Mouse (Mus musculus): ENCODE data around the gene Tmco2.
"Not testable (repeated sequence)": the region's sequence is repeated elsewhere in the genome, so short reads cannot be mapped to it uniquely, and the experiment has no call there.

Gene Tmco2

GRCm38 (mm10) chr4:121109126-121109525, at the start of gene Tmco2:
Tmco2 (minus strand) TSS chr4:121109226.
- no peak for DNase-seq (ENCODE audit: low read depth in 2 of 2, low spot score in 2 of 2)

DNA sequence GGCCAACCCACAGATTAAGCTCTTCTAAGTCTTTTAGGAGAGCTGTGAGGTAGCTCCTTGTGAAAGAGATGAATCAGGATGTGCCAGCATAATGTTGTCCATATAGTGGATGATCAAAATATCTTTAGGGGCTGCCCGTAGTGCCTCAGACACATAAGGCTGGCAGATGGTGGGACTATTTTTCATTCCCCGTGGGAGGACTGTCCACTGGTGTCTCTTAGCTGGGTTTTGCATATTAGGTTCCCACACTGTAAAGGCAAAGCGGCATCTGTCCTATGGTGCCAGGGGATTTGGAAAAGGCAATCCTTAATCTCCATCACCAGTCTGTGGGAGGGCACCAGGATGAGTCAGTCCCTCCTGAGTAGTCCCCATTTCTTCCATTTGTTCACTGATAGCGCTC, 5.7 kb downstream of the Tmco2 start:
- no peak for DNase-seq (ENCODE audit: low read depth in 2 of 2, low spot score in 2 of 2)

GRCm38 (mm10) chr4:121097650-121098378, 11.2 kb downstream of the Tmco2 start, which contains the start of gene Zmpste24:
Zmpste24 (minus strand) TSS chr4:121098241.
- DNase-seq (ENCODE audit: low read depth in 2 of 2, low spot score in 2 of 2), result peak; percentile 80 to 86

DNA sequence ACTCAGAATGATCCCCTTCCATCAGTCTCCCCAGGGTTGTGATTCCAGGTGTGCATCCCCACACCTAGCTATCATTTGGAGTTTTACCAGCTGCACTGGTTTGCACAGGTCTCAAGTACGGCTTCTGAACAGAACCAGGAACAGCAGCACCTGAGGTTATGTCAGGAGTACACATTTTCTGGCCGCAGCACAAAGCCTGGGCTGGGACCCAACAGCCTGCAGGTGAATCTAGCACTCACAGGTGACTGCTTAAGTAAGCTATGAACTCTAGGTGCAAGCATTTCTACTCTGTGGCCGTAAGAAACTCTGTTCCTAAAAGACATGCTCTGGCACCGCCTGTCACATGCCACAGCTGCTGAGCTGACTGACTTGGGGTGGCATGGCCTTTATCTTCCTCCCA, 18.8 kb downstream of the Tmco2 start:
- DNase-seq (ENCODE audit: low read depth in 2 of 2, low spot score in 2 of 2), result no peak

DNA sequence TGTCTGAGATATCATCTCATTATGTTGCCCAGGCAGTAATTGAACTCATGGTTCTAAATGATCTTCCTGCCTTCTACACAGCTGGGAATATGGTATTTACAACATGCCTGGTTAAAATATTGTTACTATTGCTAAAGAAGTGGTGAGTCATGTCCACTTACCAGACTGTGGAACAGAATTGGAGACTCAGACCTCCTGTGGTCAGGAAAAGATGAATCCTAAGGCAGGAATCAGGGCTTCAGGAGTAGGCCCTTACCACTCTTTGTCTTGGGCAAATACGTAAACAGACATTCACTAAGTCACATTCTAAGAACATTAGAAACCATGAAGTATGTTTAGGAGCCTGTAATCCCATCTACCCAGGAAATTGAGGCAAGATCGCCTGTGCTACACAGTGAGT, 20.3 kb downstream of the Tmco2 start:
- no peak for DNase-seq (ENCODE audit: low read depth in 2 of 2, low spot score in 2 of 2)

- DNase-seq (ENCODE audit: low read depth in 2 of 2, low spot score in 2 of 2), result no peak
Observed at GRCm38 (mm10) chr4:121084506-121084905, 24.5 kb downstream of the Tmco2 start.

DNA sequence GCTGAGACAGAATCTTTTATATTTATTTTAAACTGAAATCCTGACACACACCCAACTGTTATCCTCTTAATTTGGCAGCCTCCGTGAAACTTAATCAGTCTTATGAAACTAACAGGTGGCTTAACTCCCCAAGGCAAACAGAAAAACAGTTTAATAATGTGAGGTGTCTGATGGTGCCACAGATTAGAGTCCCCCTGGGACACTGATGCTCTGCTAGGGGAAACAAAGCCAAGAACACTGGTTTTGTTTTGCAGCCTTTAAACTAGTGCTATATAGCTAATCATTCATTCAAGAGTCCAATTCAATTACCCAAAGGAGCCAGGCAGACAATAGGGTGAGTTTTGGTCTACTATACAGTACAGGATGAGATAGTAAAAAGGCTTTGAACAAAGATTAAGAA, 28.6 kb downstream of the Tmco2 start:
- DNase-seq (ENCODE audit: low read depth in 2 of 2, low spot score in 2 of 2), result no peak

DNA sequence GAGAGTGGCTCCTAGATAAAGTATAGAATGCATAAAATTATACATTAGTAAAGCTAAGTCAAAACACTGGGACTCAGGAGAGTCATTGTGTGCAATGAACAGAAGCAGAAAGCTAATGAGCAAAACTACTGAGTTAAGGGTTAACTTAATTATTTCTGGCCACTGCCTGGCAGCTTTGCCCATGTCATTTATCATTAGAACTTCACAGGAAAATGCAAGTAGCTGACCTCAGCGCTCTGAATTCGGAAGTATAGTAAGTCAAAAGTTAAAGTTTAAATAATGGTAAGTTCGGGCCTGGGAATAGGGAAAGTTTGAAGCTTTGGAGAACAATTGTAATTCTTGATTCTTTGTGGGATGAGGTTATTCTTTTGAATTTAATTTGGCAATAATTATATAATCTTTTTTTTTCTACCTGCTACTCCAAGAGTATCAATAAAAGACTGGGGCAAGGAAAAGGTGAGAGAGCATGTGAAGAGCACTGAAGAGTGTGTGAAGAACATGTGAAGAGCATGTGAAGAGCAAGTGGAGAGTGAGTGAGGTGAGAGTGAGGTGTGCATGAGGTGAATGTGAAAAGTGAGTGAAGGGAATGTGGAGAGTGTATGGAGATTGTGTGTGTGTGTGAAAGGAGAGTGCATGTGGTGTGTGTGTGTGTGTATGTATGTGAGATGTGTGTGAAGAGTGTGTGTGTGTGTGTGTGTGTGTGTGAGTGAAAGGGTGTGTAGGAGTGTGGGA, 30.9 kb downstream of the Tmco2 start:
- no peak for DNase-seq (ENCODE audit: low read depth in 2 of 2, low spot score in 2 of 2)

GRCm38 (mm10) chr4:121074250-121074649, 34.8 kb downstream of the Tmco2 start:
- DNase-seq (ENCODE audit: low read depth in 2 of 2, low spot score in 2 of 2), result no peak

DNA sequence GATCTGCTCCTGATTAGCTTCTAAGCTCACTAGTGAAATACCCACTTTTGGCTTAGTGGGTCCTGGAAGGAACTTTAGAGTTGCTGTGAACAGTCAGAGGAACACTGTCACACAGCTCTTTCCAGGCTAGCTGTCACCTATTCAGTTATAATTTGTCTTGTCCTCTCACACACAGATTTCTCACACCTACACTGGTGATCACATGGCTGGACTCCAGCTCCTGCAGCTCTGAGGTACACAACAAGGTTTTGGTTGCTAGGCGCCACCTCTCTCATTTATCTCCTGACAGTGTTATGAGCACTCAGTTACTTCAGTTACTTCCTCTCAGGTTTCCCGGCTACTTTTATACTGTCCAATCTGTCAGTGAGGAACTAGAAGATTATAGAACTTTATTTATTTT, 43.7 kb downstream of the Tmco2 start:
- DNase-seq (ENCODE audit: low read depth in 2 of 2, low spot score in 2 of 2), result no peak

GRCm38 (mm10) chr4:121059218-121059617, 49.8 kb downstream of the Tmco2 start:
- DNase-seq (ENCODE audit: low read depth in 2 of 2, low spot score in 2 of 2), result not testable (repeated sequence)

- DNase-seq (ENCODE audit: low read depth in 2 of 2, low spot score in 2 of 2), result no peak
Observed at GRCm38 (mm10) chr4:121057032-121057431, 52.0 kb downstream of the Tmco2 start.

DNA sequence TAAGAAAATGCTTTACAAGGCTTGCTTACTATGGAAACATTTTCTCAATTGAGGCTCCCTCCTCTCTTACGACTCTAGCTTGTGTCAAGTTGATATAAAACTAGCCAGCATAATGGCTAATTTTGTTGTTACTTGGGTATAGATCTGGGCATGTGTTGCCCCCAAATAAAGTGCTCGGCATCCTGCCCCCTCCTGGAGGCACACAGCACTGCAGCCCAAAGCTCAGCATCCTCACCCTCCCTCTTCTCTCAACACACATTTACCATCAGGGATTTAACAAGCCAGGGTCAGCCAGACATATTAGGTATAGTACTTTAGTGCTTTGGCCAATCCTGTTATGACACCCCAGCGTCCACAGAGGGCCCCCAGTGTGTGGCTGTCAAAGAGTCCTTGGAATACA, 52.7 kb downstream of the Tmco2 start:
- DNase-seq (ENCODE audit: low read depth in 2 of 2, low spot score in 2 of 2), result peak in 1 of 2 experiments; percentile 50

Data from CD8-positive naive resting alpha-beta T cell, adult 2 months (primary cell).